Mouse (Mus musculus) hindbrain, embryonic 11.5 days (tissue): ENCODE data around the gene Ncam2. TPM values are rescaled to one million over a fixed set of nuclear protein-coding genes. Genes with fewer than 3 reads are reported as not detected.
"Not testable (repeated sequence)": the region's sequence is repeated elsewhere in the genome, so short reads cannot be mapped to it uniquely, and the experiment has no call there.

Experiments
- ATAC-seq: fragments of 200-750 bp; cut with Nextera tagmentation; 2 replicates; pipeline ENCODE4 v1.8.0; 2017; ENCODE audit warnings: mild to moderate bottlenecking, moderate TSS enrichment, moderate library complexity; ENCODE audit not compliant: low FRiP score
- DNase-seq: peaks from one replicate; pipeline ENCODE4 v3.0.0-alpha.2; 2015; ENCODE audit warnings: low spot score
- H3K27ac ChIP-seq: fragments of 300-500 bp; sonication (generic); 2 replicates; pipeline ENCODE4 v1.5.1; 2014; ENCODE audit warnings: mild to moderate bottlenecking, low read depth, low read length
- H3K27me3 ChIP-seq: fragments of 300-500 bp; sonication (generic); 2 replicates; pipeline ENCODE4 v1.6.1; 2014; ENCODE audit warnings: mild to moderate bottlenecking, low read length, moderate library complexity, mixed read lengths; ENCODE audit not compliant: control insufficient read depth, insufficient read depth
- H3K36me3 ChIP-seq: fragments of 300-500 bp; sonication (generic); 2 replicates; pipeline ENCODE4 v1.6.1; 2014; ENCODE audit warnings: mild to moderate bottlenecking, low read length, moderate library complexity, mixed read lengths; ENCODE audit not compliant: control insufficient read depth, insufficient read depth
- H3K4me1 ChIP-seq: fragments of 300-500 bp; sonication (generic); replicated peaks from 2 replicates; pipeline ENCODE4 v1.6.1; 2014; ENCODE audit warnings: low read length, mixed read lengths; ENCODE audit not compliant: control insufficient read depth, insufficient read depth
- H3K4me2 ChIP-seq: fragments of 300-500 bp; sonication (generic); replicated peaks from 2 replicates; pipeline ENCODE4 v1.6.1; 2014; ENCODE audit warnings: mild to moderate bottlenecking, low read depth, low read length
- H3K4me3 ChIP-seq: fragments of 300-500 bp; sonication (generic); 2 replicates; pipeline ENCODE4 v1.5.1; 2014; ENCODE audit warnings: low read depth, low read length
- H3K9ac ChIP-seq: fragments of 300-500 bp; sonication (generic); 2 replicates; pipeline ENCODE4 v1.6.1; 2014; ENCODE audit warnings: low read depth, low read length
- H3K9me3 ChIP-seq: fragments of 300-500 bp; sonication (generic); 2 replicates; pipeline ENCODE4 v1.6.1; 2016; ENCODE audit warnings: low read length; ENCODE audit not compliant: control insufficient read depth
- WGBS: fragments of 180-500 bp; shearing (Covaris S2); extraction: QIAGEN DNeasy Blood & Tissue Kit; methylation state at CpG from one replicate; pipeline ENCODE4 v1.1.7; 2014; 5-methylcytosine and 5-hydroxymethylcytosine counted together
- polyA plus RNA-seq: library from polyadenylated mRNA; unstranded; fragments of >200 nt; fragmentation: Nextera tagmentation; extraction: Ambion mirVana; gene quantifications from 2 replicates; pipeline ENCODE4 v1.2.1, GENCODE M21; 2014

Gene Ncam2
- polyA plus RNA-seq, 1 experiment from 2014 or later = 2.7 TPM

DNA sequence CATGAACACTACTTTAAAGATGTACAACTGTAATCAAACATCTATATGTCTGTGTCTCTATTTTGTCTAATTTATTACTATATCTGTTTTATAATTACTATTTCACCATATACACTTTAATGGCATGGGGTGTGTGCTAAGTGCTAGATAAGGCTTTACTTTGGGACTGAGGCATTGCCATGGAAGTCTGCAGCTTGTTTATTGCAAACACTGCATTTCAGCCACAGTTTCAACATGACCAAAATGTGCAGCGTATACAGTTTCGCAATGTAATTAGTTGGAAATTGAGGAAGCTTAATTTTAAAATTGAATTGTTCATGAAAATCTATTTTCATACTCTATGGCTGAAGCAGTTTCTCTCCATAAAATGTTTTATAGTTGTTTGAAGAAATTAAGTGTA lies 254.0 kb downstream of the Ncam2 start:
- Histone ChIP-seq H3K9ac (no peak overlapping the region), H3K27ac (no peak overlapping the region), H3K27me3 (no peaks in the 10 kb centered on the region), H3K9me3 (no peaks in the 10 kb centered on the region), H3K4me2 (no peak overlapping the region), H3K36me3 (no peaks in the 10 kb centered on the region), H3K4me1 (no peaks in the 10 kb centered on the region), H3K4me3 (no peak overlapping the region)
- no peak for ATAC-seq
- whole genome bisulfite sequencing = 98% methylated on average over 2 of the region's 2 CpGs
- DNase-seq = no peak

DNA sequence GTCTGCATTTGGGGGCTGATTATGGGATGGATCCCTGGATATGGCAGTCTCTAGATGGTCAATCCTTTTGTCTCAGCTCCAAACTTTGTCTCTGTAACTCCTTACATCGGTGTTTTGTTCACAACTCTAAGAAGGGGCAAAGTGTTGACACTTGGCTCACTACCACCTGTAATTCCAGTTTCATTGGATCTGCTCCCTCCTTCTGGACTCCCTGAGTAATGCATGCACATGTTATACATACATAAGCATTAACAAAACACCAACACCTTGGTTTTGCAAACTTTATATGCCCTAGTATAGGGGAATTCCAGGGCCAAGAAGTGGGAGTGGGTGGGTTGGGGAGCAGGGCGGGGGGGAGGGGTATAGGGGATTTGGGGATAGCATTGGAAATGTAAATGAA lies 262.2 kb downstream of the Ncam2 start:
- H3K4me1 ChIP-seq, H3K27me3 ChIP-seq, ATAC-seq, H3K9ac ChIP-seq, H3K9me3 ChIP-seq, DNase-seq, H3K4me2 ChIP-seq, H3K27ac ChIP-seq, H3K36me3 ChIP-seq, H3K4me3 ChIP-seq: not testable (repeated sequence)
- 94% methylated on average over 2 of the region's 2 CpGs for WGBS

DNA sequence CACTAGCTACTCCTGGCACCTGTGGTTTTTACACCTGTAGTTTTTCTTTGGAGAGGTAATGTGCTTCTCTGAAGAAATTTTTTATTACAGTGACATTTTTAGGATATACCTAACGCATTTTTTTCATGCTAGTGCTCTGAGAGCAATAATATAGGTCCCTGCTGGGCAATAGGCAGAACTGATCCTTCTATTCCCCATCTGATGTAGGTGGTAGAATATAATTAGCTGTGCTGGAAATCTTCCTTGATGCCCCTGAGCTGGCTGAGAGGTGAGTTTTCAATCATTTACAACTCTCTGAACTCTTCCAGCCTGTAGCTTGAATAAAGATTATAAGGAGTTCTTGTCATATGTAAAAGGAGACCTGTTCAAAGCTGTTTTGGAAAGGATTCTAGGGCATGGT lies 272.4 kb downstream of the Ncam2 start:
- H3K27ac ChIP-seq = no peak overlapping the region
- H3K9ac ChIP-seq = no peak overlapping the region
- no peaks in the 10 kb centered on the region for H3K4me1 ChIP-seq
- no peak overlapping the region for H3K4me2 ChIP-seq
- WGBS = 62% methylated on average over 1 of the region's 1 CpGs
- no peaks in the 10 kb centered on the region for H3K36me3 ChIP-seq
- ATAC-seq (no peak), DNase-seq (no peak)
- H3K4me3 ChIP-seq = no peak overlapping the region
- H3K9me3 ChIP-seq = no peaks in the 10 kb centered on the region
- no peaks in the 10 kb centered on the region for H3K27me3 ChIP-seq

DNA sequence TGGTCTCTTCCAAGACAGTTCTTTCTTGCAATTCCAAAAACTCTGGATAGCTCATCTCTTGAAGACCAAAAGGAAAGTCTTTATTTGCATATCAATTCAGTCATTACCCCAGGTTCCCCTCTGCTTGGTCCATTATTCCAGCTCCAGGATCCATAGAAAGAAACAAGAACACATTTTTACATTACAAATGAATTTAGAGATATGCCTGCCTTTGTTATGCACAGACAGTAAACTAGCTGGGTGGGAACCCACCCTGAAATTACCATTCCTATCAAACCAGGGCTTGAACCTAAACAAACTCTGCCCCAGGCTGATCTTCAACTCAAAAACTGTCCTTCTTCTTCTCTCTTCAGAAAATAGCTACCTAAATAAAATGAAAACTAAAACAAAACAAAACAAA lies 280.6 kb downstream of the Ncam2 start:
- H3K9me3 ChIP-seq = no peaks in the 10 kb centered on the region
- DNase-seq = no peak

DNA sequence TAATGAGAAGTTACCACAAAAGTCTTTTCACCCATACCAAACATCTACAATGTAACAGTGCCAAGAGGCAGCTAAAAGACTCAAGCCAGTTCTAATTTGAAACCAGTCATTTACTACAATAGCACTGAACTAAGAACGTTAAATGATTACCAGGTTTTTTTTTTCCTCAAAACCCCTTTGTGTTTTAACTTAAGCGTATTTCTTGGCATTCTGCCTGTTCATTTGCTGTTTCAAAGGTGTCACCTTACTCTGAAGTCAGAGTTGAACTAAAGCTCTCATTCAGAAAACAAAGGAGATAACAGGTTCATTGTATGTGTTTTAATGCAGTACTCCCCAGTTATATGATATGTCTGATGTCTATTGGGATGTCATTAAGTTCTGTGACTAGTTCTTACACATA lies 295.6 kb downstream of the Ncam2 start:
- Histone ChIP-seq H3K36me3 (no peaks in the 10 kb centered on the region), H3K9ac (no peak overlapping the region), H3K27ac (no peak overlapping the region), H3K4me1 (no peaks in the 10 kb centered on the region), H3K4me2 (no peak overlapping the region), H3K4me3 (no peak overlapping the region), H3K9me3 (no peaks in the 10 kb centered on the region), H3K27me3 (no peaks in the 10 kb centered on the region)
- DNase-seq (no peak), ATAC-seq (no peak)
- 80% methylated on average over 2 of the region's 2 CpGs for WGBS

More for the DNA sequence above, 280.6 kb downstream of the Ncam2 start:
- no peak for ATAC-seq
- H3K4me2 ChIP-seq = no peak overlapping the region
- no peak overlapping the region for H3K9ac ChIP-seq
- no peaks in the 10 kb centered on the region for H3K4me1 ChIP-seq
- no peak overlapping the region for H3K4me3 ChIP-seq
- no peaks in the 10 kb centered on the region for H3K27me3 ChIP-seq
- no peaks in the 10 kb centered on the region for H3K36me3 ChIP-seq
- no peak overlapping the region for H3K27ac ChIP-seq

DNA sequence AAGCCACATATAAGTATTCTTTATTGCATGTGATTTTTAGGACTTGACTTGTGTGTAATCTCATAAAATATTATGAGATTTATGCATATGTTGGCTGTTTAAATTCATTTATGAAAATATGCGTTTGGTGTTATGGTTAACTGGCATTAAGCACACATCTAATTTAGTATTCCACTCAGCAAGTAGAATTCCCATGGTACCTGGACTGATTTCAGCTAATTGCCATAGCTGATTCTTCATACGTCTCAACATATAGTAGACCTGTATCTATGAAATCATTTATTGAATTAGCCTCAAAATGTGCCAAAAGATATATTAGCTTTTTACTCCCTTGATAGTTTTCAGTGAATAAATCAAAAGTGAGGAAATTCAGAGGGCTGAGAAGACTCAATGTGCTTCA lies 302.1 kb downstream of the Ncam2 start:
- H3K4me3 ChIP-seq = no peak overlapping the region
- H3K4me1 ChIP-seq = no peaks in the 10 kb centered on the region
- WGBS = 86% methylated on average over 2 of the region's 2 CpGs
- H3K27me3 ChIP-seq = no peaks in the 10 kb centered on the region
- no peaks in the 10 kb centered on the region for H3K36me3 ChIP-seq
- DNase-seq (no peak), ATAC-seq (no peak)
- no peak overlapping the region for H3K4me2 ChIP-seq
- H3K27ac ChIP-seq = no peak overlapping the region
- H3K9ac ChIP-seq = no peak overlapping the region
- H3K9me3 ChIP-seq = no peaks in the 10 kb centered on the region

DNA sequence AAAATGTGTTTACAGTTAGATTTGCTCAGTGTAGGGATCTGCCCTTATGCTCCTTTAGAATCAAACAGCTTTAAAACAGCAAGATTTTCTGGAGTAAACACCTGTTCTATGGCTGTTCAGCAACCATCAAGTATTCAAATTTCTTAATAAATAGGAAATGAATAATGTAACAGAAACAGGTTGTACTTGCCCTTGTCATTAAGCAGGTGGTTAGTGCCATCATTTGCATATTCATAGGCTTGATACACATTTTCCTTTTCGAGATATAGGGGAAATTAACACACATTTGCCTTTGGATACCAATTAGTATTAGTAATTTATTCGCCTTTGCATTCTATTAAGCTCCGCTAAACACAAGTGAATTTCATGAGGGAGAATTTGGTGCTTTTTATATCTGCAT lies 335.7 kb downstream of the Ncam2 start:
- Histone ChIP-seq H3K9me3 (no peaks in the 10 kb centered on the region), H3K4me2 (no peak overlapping the region), H3K27ac (no peak overlapping the region), H3K4me3 (no peak overlapping the region), H3K27me3 (no peaks in the 10 kb centered on the region), H3K36me3 (no peaks in the 10 kb centered on the region), H3K9ac (no peak overlapping the region), H3K4me1 (no peaks in the 10 kb centered on the region)
- WGBS = 75% methylated on average over 3 of the region's 3 CpGs
- DNase-seq = no peak
- no peak for ATAC-seq

DNA sequence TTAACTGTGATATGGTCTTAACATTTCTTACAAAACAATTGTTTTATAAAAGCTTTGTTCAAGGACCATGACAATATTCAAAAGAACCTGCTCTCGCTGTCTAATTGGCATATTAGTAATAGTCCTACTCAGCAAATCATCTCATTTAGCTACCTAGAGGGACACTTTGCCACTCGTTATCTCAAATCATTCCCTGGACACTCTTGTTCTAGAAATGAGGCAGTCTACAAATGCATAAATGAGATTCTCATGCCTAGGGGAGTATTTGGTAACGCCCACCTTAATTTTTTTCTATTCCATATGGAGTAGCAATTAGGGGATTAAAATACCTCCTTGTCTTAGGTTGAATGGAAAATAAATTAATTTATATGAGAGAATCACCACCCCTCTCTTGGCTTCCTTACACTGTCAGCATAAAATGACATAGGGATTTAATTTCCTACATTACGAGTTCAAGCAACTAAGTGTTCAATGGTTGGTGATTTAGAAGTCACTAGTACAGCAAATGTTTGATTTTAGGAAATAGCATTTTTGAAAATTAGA lies 387.1 kb downstream of the Ncam2 start:
- no peaks in the 10 kb centered on the region for H3K27me3 ChIP-seq
- H3K4me2 ChIP-seq = no peak overlapping the region
- no peak overlapping the region for H3K4me3 ChIP-seq
- no peaks in the 10 kb centered on the region for H3K36me3 ChIP-seq
- no peak overlapping the region for H3K27ac ChIP-seq
- no peaks in the 10 kb centered on the region for H3K9me3 ChIP-seq
- H3K4me1 ChIP-seq = no peaks in the 10 kb centered on the region
- WGBS = 79% methylated on average over 4 of the region's 4 CpGs
- ATAC-seq (0 out of 2 replicates have a peak, but pooled peaks have one; percentile 12), DNase-seq (no peak)
- H3K9ac ChIP-seq = no peak overlapping the region

DNA sequence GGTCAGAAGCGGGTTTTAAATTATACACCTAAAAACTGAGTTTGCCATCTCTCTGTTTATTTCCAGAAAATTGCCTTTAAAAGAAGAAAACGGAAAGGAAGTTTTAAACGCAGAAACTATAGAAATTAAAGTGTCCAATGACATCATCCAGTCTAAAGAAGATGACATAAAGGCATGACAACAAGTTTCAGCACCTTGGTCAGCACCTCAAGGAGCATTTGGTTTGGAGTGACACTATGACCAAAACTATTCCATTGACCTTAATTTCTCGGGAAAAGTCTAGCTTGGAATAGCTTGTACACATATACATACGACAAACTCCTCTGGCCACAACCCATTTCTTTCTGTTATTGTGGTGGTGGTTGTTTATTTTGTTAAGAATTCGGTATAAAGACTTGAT lies 422.8 kb downstream of the Ncam2 start:
- peak; percentile 51 for DNase-seq
- Histone ChIP-seq H3K27ac (no peak overlapping the region), H3K4me2 (no peak overlapping the region), H3K27me3 (no peaks in the 10 kb centered on the region), H3K36me3 (no peaks in the 10 kb centered on the region), H3K4me3 (no peak overlapping the region), H3K4me1 (no peaks in the 10 kb centered on the region), H3K9ac (no peak overlapping the region), H3K9me3 (no peaks in the 10 kb centered on the region)
- 51% methylated on average over 6 of the region's 6 CpGs for WGBS
- no peak for ATAC-seq
